Mouse (Mus musculus) neural tube, embryonic 15.5 days (tissue): ENCODE measurements around the gene Slc7a3. TPM values are rescaled to one million over a fixed set of nuclear protein-coding genes. Genes with fewer than 3 reads are reported as not detected.

ENCODE experiments used
- polyA plus RNA-seq: library from polyadenylated mRNA; unstranded; fragments of >200 nt; fragmentation: Nextera tagmentation; extraction: Ambion mirVana; gene quantifications from 2 replicates; pipeline ENCODE4 v1.2.1, GENCODE M21; 2015

The Slc7a3 gene
- polyA plus RNA-seq, 1 experiment from 2014 or later, result 5.6 TPM

Other genes with a start within 250 kb of the Slc7a3 start
- gene Tex11, start 26.4 kb downstream of the Slc7a3 start, polyA plus RNA-seq, result 0.04 TPM in 1 of 2 replicates, not detected in the other
- gene Snx12, start 136.5 kb upstream of the Slc7a3 start, polyA plus RNA-seq, result 42.2 and 48.0 TPM in 2 replicates
- gene Foxo4, start 168.5 kb upstream of the Slc7a3 start, polyA plus RNA-seq, result 0.88 and 1.0 TPM in 2 replicates
- gene Gm614, start 178.0 kb upstream of the Slc7a3 start, polyA plus RNA-seq, result not detected in 2 replicates
- 6.1 and 27.4 TPM in 2 replicates for gene Il2rg, start 182.2 kb upstream of the Slc7a3 start, polyA plus RNA-seq
- not detected in 2 replicates for gene Gm20489, start 183.0 kb upstream of the Slc7a3 start, polyA plus RNA-seq
- gene Med12, start 188.0 kb upstream of the Slc7a3 start, polyA plus RNA-seq, result 21.9 and 23.7 TPM in 2 replicates
- gene Nlgn3, start 213.1 kb upstream of the Slc7a3 start, polyA plus RNA-seq, result 72.1 and 77.2 TPM in 2 replicates